Mouse (Mus musculus) cerebellum, adult 2 months (tissue): ENCODE data around the gene Spdya.

Experiments
- CTCF ChIP-seq: fragments of 200-500 bp; IDR thresholded peaks from 2 replicates; pipeline ENCODE4 v1.5.1; 2011; ENCODE audit warnings: low read depth, mild to moderate bottlenecking, control low read depth, low read length, moderate library complexity, borderline replicate concordance; ENCODE audit not compliant: insufficient read depth
- POLR2A ChIP-seq: fragments of 200-500 bp; IDR thresholded peaks from 2 replicates; pipeline ENCODE4 v1.6.1; 2011; ENCODE audit warnings: low read length, control low read depth, borderline replicate concordance; ENCODE audit not compliant: insufficient read depth

GRCm38 (mm10) chr17:71552901-71553300 is 1.0 kb downstream of the Spdya start:
- TF ChIP-seq CTCF (no peak), POLR2A (no peak)
